Mouse (Mus musculus) hindbrain, embryonic 11.5 days (tissue): ENCODE data around the gene Atp13a4. TPM values are rescaled to one million over a fixed set of nuclear protein-coding genes. Genes with fewer than 3 reads are reported as not detected.

Experiments
- ATAC-seq: fragments of 200-750 bp; cut with Nextera tagmentation; 2 replicates; pipeline ENCODE4 v1.8.0; 2017; ENCODE audit warnings: mild to moderate bottlenecking, moderate TSS enrichment, moderate library complexity; ENCODE audit not compliant: low FRiP score
- DNase-seq: peaks from one replicate; pipeline ENCODE4 v3.0.0-alpha.2; 2015; ENCODE audit warnings: low spot score
- H3K27ac ChIP-seq: fragments of 300-500 bp; sonication (generic); 2 replicates; pipeline ENCODE4 v1.5.1; 2014; ENCODE audit warnings: mild to moderate bottlenecking, low read depth, low read length
- H3K27me3 ChIP-seq: fragments of 300-500 bp; sonication (generic); 2 replicates; pipeline ENCODE4 v1.6.1; 2014; ENCODE audit warnings: mild to moderate bottlenecking, low read length, moderate library complexity, mixed read lengths; ENCODE audit not compliant: control insufficient read depth, insufficient read depth
- H3K36me3 ChIP-seq: fragments of 300-500 bp; sonication (generic); 2 replicates; pipeline ENCODE4 v1.6.1; 2014; ENCODE audit warnings: mild to moderate bottlenecking, low read length, moderate library complexity, mixed read lengths; ENCODE audit not compliant: control insufficient read depth, insufficient read depth
- H3K4me1 ChIP-seq: fragments of 300-500 bp; sonication (generic); replicated peaks from 2 replicates; pipeline ENCODE4 v1.6.1; 2014; ENCODE audit warnings: low read length, mixed read lengths; ENCODE audit not compliant: control insufficient read depth, insufficient read depth
- H3K4me2 ChIP-seq: fragments of 300-500 bp; sonication (generic); replicated peaks from 2 replicates; pipeline ENCODE4 v1.6.1; 2014; ENCODE audit warnings: mild to moderate bottlenecking, low read depth, low read length
- H3K4me3 ChIP-seq: fragments of 300-500 bp; sonication (generic); 2 replicates; pipeline ENCODE4 v1.5.1; 2014; ENCODE audit warnings: low read depth, low read length
- H3K9ac ChIP-seq: fragments of 300-500 bp; sonication (generic); 2 replicates; pipeline ENCODE4 v1.6.1; 2014; ENCODE audit warnings: low read depth, low read length
- H3K9me3 ChIP-seq: fragments of 300-500 bp; sonication (generic); 2 replicates; pipeline ENCODE4 v1.6.1; 2016; ENCODE audit warnings: low read length; ENCODE audit not compliant: control insufficient read depth
- WGBS: fragments of 180-500 bp; shearing (Covaris S2); extraction: QIAGEN DNeasy Blood & Tissue Kit; methylation state at CpG from one replicate; pipeline ENCODE4 v1.1.7; 2014; 5-methylcytosine and 5-hydroxymethylcytosine counted together
- polyA plus RNA-seq: library from polyadenylated mRNA; unstranded; fragments of >200 nt; fragmentation: Nextera tagmentation; extraction: Ambion mirVana; gene quantifications from 2 replicates; pipeline ENCODE4 v1.2.1, GENCODE M21; 2014

Atp13a4 gene
- polyA plus RNA-seq, 1 experiment from 2014 or later = 0.51 TPM

GRCm38 (mm10) chr16:29541261-29541683 is 3.4 kb downstream of the Atp13a4 start:
- Histone ChIP-seq H3K27me3 (no peaks in the 10 kb centered on the region), H3K4me2 (no peak overlapping the region), H3K9me3 (no peaks in the 10 kb centered on the region), H3K4me1 (no peaks in the 10 kb centered on the region), H3K9ac (no peak overlapping the region), H3K36me3 (no peaks in the 10 kb centered on the region), H3K4me3 (no peak overlapping the region), H3K27ac (no peak overlapping the region)
- DNase-seq (no peak), ATAC-seq (no peak)
- 86% methylated on average over 11 of the region's 11 CpGs for WGBS

GRCm38 (mm10) chr16:29539906-29540305 is 4.8 kb downstream of the Atp13a4 start:
- DNase-seq (no peak), ATAC-seq (no peak)
- no peak overlapping the region for H3K4me3 ChIP-seq
- H3K27me3 ChIP-seq = no peaks in the 10 kb centered on the region
- H3K36me3 ChIP-seq = no peaks in the 10 kb centered on the region
- no peaks in the 10 kb centered on the region for H3K9me3 ChIP-seq
- no peak overlapping the region for H3K27ac ChIP-seq
- no peaks in the 10 kb centered on the region for H3K4me1 ChIP-seq
- no peak overlapping the region for H3K9ac ChIP-seq
- H3K4me2 ChIP-seq = no peak overlapping the region

- no peaks in the 10 kb centered on the region for H3K36me3 ChIP-seq
- WGBS = 79% methylated on average over 15 of the region's 15 CpGs
- H3K4me1 ChIP-seq = no peaks in the 10 kb centered on the region
- DNase-seq (no peak), ATAC-seq (no peak)
- no peaks in the 10 kb centered on the region for H3K27me3 ChIP-seq
- no peaks in the 10 kb centered on the region for H3K9me3 ChIP-seq
- no peak overlapping the region for H3K4me2 ChIP-seq
- H3K4me3 ChIP-seq = no peak overlapping the region
- H3K27ac ChIP-seq = no peak overlapping the region
- no peak overlapping the region for H3K9ac ChIP-seq
Measured at GRCm38 (mm10) chr16:29536411-29537204, 8.1 kb downstream of the Atp13a4 start.

GRCm38 (mm10) chr16:29535866-29536265 is 8.8 kb downstream of the Atp13a4 start:
- Histone ChIP-seq H3K4me1 (no peaks in the 10 kb centered on the region), H3K36me3 (no peaks in the 10 kb centered on the region), H3K9ac (no peak overlapping the region), H3K4me2 (no peak overlapping the region), H3K4me3 (no peak overlapping the region), H3K27me3 (no peaks in the 10 kb centered on the region), H3K9me3 (no peaks in the 10 kb centered on the region), H3K27ac (no peak overlapping the region)
- 85% methylated on average over 4 of the region's 4 CpGs for WGBS
- DNase-seq (no peak), ATAC-seq (no peak)

GRCm38 (mm10) chr16:29533641-29534040 is 11.0 kb downstream of the Atp13a4 start:
- H3K9ac ChIP-seq = no peak overlapping the region
- no peak overlapping the region for H3K27ac ChIP-seq
- H3K27me3 ChIP-seq = no peaks in the 10 kb centered on the region
- no peak overlapping the region for H3K4me3 ChIP-seq
- no peak for ATAC-seq
- no peak overlapping the region for H3K4me2 ChIP-seq
- H3K4me1 ChIP-seq = no peaks in the 10 kb centered on the region
- WGBS = 89% methylated on average over 6 of the region's 6 CpGs
- no peaks in the 10 kb centered on the region for H3K36me3 ChIP-seq
- no peak for DNase-seq
- no peaks in the 10 kb centered on the region for H3K9me3 ChIP-seq

GRCm38 (mm10) chr16:29527085-29527484 is 17.6 kb downstream of the Atp13a4 start:
- DNase-seq (no peak), ATAC-seq (no peak)
- H3K4me3 ChIP-seq = no peak overlapping the region
- H3K27me3 ChIP-seq = no peaks in the 10 kb centered on the region
- no peak overlapping the region for H3K27ac ChIP-seq
- 96% methylated on average over 6 of the region's 6 CpGs for WGBS
- H3K4me1 ChIP-seq = no peaks in the 10 kb centered on the region
- H3K4me2 ChIP-seq = no peak overlapping the region
- H3K9ac ChIP-seq = no peak overlapping the region
- no peaks in the 10 kb centered on the region for H3K36me3 ChIP-seq
- no peaks in the 10 kb centered on the region for H3K9me3 ChIP-seq

GRCm38 (mm10) chr16:29526585-29526984 is 18.1 kb downstream of the Atp13a4 start:
- no peak overlapping the region for H3K9ac ChIP-seq
- H3K27me3 ChIP-seq = no peaks in the 10 kb centered on the region
- ATAC-seq (no peak), DNase-seq (no peak)
- H3K36me3 ChIP-seq = no peaks in the 10 kb centered on the region
- H3K4me3 ChIP-seq = no peak overlapping the region
- no peak overlapping the region for H3K27ac ChIP-seq
- no peaks in the 10 kb centered on the region for H3K9me3 ChIP-seq
- H3K4me2 ChIP-seq = no peak overlapping the region
- 88% methylated on average over 8 of the region's 8 CpGs for WGBS
- H3K4me1 ChIP-seq = no peaks in the 10 kb centered on the region

- Histone ChIP-seq H3K4me1 (no peaks in the 10 kb centered on the region), H3K9me3 (no peaks in the 10 kb centered on the region), H3K27ac (no peak overlapping the region), H3K27me3 (no peaks in the 10 kb centered on the region), H3K9ac (no peak overlapping the region), H3K36me3 (no peaks in the 10 kb centered on the region), H3K4me3 (no peak overlapping the region), H3K4me2 (no peak overlapping the region)
- 88% methylated on average over 3 of the region's 3 CpGs for WGBS
- DNase-seq (no peak), ATAC-seq (no peak)
Measured at GRCm38 (mm10) chr16:29512495-29512894, 32.2 kb downstream of the Atp13a4 start.

- WGBS = 80% methylated on average over 7 of the region's 7 CpGs
- DNase-seq = no peak
Measured at GRCm38 (mm10) chr16:29510743-29511142, 33.9 kb downstream of the Atp13a4 start.

More at GRCm38 (mm10) chr16:29510743-29511142, 33.9 kb downstream of the Atp13a4 start:
- ATAC-seq = no peak
- Histone ChIP-seq H3K9ac (no peak overlapping the region), H3K27ac (no peak overlapping the region), H3K36me3 (no peaks in the 10 kb centered on the region), H3K27me3 (no peaks in the 10 kb centered on the region), H3K9me3 (no peaks in the 10 kb centered on the region), H3K4me2 (no peak overlapping the region), H3K4me3 (no peak overlapping the region), H3K4me1 (no peaks in the 10 kb centered on the region)
